Mouse (Mus musculus): ENCODE results near the gene Hsd17b2. TPM values are rescaled to one million over a fixed set of nuclear protein-coding genes. Genes with fewer than 3 reads are reported as not detected.

Gene Hsd17b2
- polyA plus RNA-seq (2014; fragmentation: Nextera tagmentation; extraction: Ambion mirVana) = not detected in 2 replicates

DNA sequence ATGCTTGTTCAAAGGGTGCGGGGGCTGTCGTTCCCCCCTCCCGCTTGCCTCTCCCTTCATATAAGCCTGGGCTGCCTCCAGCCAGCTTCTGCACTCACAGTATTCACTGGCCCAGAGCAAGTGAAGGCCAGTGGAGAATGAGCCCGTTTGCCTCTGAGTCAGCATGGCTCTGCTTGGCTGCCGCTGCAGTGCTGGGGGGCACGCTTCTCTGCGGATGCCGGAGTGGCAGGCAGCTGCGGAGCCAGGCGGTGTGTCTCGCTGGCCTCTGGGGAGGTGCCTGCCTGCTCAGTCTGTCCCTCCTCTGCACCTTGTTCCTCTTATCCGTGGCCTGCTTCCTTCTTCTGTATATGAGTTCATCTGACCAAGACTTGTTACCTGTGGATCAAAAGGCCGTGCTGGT, at the start of gene Hsd17b2:
TSS of gene Hsd17b2 (plus strand) at position 46 of the 400 bp plus-strand sequence.
- H3K9ac ChIP-seq (replicated peaks; ENCODE audit: low read length) = 0 out of 2 replicates have a peak within 1 kb of the TSS, but pooled peaks have one; percentile 18
- no peak within 1 kb of the TSS for H3K27ac ChIP-seq (replicated peaks; ENCODE audit: low read depth, low read length)
- no peaks in the 10 kb centered on the region for H3K9me3 ChIP-seq (ENCODE audit: control insufficient read depth, low read length)
- H3K4me3 ChIP-seq (replicated peaks; ENCODE audit: low read depth, low read length) = no peak within 1 kb of the TSS
- H3K27me3 ChIP-seq (ENCODE audit: control insufficient read depth, insufficient read depth, low read length) = no peaks in the 10 kb centered on the region
- H3K4me2 ChIP-seq (ENCODE audit: low read length) = no peak within 1 kb of the TSS
- no peaks in the 10 kb centered on the region for H3K4me1 ChIP-seq (ENCODE audit: control insufficient read depth, insufficient read depth, low read length)
- 53% methylated on average over 13 of the region's 13 CpGs for WGBS
- ATAC-seq (ENCODE audit: low FRiP score, low TSS enrichment) (no peak), DNase-seq (peak; percentile 47)
- H3K36me3 ChIP-seq (ENCODE audit: control insufficient read depth, insufficient read depth, low read length) = no peaks in the 10 kb centered on the region

DNA sequence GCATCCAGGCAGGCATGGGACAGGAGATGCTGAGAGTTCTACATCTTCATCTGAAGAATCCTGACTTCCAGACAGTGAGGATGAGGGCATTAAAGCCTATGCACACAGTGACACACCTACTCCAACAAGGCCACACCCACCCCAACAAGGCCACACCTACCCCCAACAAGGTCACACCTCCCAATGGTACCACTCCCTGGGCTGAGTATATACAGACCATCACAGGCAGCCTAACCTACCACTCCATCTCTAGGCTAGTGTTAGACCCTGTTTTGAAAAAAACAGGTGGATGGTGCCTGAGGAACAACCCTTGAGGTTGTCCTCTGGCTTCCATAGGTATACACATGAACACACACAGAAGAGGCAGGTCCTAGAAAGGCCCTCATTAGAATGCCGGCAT, 49.4 kb upstream of the Hsd17b2 start:
- WGBS = 93% methylated on average over 1 of the region's 1 CpGs
- H3K4me2 ChIP-seq (ENCODE audit: low read length) = no peak overlapping the region
- no peaks in the 10 kb centered on the region for H3K9me3 ChIP-seq (ENCODE audit: control insufficient read depth, low read length)
- no peak overlapping the region for H3K9ac ChIP-seq (replicated peaks; ENCODE audit: low read length)
- no peak for DNase-seq
- no peaks in the 10 kb centered on the region for H3K27me3 ChIP-seq (ENCODE audit: control insufficient read depth, insufficient read depth, low read length)
- ATAC-seq (ENCODE audit: low FRiP score, low TSS enrichment) = no peak
- H3K4me3 ChIP-seq (replicated peaks; ENCODE audit: low read depth, low read length) = no peak overlapping the region
- H3K27ac ChIP-seq (replicated peaks; ENCODE audit: low read depth, low read length) = no peak overlapping the region
- H3K4me1 ChIP-seq (ENCODE audit: control insufficient read depth, insufficient read depth, low read length) = no peaks in the 10 kb centered on the region
- H3K36me3 ChIP-seq (ENCODE audit: control insufficient read depth, insufficient read depth, low read length) = no peaks in the 10 kb centered on the region

DNA sequence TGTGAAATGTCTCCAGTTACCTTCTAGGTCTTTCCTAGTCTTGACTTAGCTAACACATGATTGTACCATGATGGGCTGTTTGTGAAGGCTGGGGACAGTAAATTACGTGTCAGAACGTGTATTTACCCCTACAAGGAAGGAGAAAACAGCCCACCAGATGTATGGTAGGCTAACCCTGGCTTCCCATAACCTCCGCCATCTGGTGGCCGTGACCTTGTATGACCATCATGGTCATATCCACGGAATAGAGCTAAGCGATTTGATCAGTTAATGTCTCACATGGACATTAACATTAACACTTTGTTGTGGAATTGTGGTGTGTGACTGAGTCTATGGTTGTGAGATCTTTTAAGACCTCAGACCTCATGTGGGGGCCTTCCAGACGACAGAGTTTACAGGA, 42.7 kb upstream of the Hsd17b2 start:
- DNase-seq (no peak), ATAC-seq (ENCODE audit: low FRiP score, low TSS enrichment) (no peak)
- Histone ChIP-seq H3K4me1 (ENCODE audit: control insufficient read depth, insufficient read depth, low read length) (peaks cover 12% of the 10 kb centered on the region; the same call in 1 of the 2 replicates), H3K27ac (replicated peaks; ENCODE audit: low read depth, low read length) (no peak overlapping the region), H3K9ac (replicated peaks; ENCODE audit: low read length) (no peak overlapping the region), H3K36me3 (ENCODE audit: control insufficient read depth, insufficient read depth, low read length) (no peaks in the 10 kb centered on the region), H3K9me3 (ENCODE audit: control insufficient read depth, low read length) (no peaks in the 10 kb centered on the region), H3K4me3 (replicated peaks; ENCODE audit: low read depth, low read length) (no peak overlapping the region), H3K4me2 (ENCODE audit: low read length) (no peak overlapping the region), H3K27me3 (ENCODE audit: control insufficient read depth, insufficient read depth, low read length) (no peaks in the 10 kb centered on the region)
- WGBS = 80% methylated on average over 7 of the region's 7 CpGs

DNA sequence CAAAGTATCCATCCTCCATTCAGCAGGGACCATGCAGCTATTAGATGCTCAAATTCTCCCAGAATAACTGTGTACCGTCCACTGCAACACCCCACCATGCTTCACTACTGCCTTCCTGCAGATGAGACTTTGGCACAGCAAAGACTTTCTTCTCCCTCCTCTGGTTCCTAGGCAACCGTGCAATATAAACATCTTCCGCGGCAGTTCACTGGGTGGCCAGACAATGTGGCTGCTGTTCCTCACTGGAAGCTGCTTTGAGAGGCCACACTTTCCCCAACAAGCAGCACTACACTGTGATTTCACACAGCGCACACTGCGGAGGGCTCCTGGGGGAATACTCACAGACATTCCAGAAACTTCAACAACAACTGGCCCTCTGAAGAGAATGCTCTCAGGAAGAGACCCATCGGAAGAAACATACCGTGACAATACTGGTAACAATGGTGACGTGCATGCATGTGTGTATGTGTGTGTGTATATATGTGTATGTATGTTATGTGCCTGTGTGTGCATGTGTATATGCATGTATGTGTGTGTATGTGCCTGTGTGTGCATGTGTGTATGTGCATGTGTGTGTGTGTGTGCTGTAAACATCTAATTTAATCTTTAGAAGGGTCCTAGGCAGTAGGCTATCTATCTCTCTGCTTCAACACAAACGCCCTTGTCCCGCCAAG, 41.2 kb upstream of the Hsd17b2 start:
- no peak overlapping the region for H3K27ac ChIP-seq (replicated peaks; ENCODE audit: low read depth, low read length)
- 31% methylated on average over 11 of the region's 11 CpGs for WGBS
- ATAC-seq (ENCODE audit: low FRiP score, low TSS enrichment) = no peak; the same call in 1 of the 2 replicates
- peaks cover 12% of the 10 kb centered on the region; the same call in 1 of the 2 replicates for H3K4me1 ChIP-seq (ENCODE audit: control insufficient read depth, insufficient read depth, low read length)
- no peaks in the 10 kb centered on the region for H3K27me3 ChIP-seq (ENCODE audit: control insufficient read depth, insufficient read depth, low read length)
- H3K4me2 ChIP-seq (ENCODE audit: low read length) = peak overlapping the region; percentile 22; the same call in 1 of the 2 replicates
- H3K9me3 ChIP-seq (ENCODE audit: control insufficient read depth, low read length) = no peaks in the 10 kb centered on the region
- H3K36me3 ChIP-seq (ENCODE audit: control insufficient read depth, insufficient read depth, low read length) = no peaks in the 10 kb centered on the region
- H3K9ac ChIP-seq (replicated peaks; ENCODE audit: low read length) = no peak overlapping the region
- H3K4me3 ChIP-seq (replicated peaks; ENCODE audit: low read depth, low read length) = no peak overlapping the region
- DNase-seq = peak; percentile 79

DNA sequence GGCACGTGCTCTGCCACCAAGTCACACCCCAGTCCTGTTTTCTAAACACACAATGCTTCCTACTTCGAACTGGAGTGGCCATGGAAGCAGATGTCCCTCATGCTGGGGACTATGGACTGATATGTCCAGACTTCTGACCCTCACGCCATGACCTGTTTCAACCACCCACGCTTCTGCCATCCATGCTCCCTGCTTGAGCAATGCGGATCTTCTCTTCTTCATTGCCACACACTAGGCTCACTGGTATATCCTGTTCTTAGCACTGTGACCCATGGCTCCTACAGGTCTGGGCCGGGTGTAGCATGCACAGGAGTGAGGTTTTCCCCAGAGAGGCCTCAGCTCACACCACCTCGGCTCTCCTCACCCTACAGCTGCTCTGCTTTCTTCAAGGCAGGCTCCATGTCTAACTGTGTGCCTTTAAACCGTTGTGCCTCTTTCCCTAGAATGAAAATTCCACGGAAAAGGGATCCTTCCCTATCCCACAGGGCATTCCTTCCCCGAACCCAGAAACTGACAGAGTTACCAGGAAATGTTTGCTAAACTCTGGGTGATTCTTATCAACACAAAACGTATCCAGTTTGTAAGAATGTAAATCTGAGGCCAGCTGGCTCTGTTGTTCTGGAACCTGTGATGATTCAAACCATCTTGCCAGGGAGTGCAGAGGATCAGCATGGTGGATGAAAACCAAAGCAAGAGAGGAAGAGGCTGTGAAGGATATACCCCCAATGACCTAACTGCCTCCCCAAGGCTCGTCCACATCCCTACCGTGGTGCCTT, 34.2 kb upstream of the Hsd17b2 start:
- 88% methylated on average over 13 of the region's 13 CpGs for WGBS
- no peak for DNase-seq

DNA sequence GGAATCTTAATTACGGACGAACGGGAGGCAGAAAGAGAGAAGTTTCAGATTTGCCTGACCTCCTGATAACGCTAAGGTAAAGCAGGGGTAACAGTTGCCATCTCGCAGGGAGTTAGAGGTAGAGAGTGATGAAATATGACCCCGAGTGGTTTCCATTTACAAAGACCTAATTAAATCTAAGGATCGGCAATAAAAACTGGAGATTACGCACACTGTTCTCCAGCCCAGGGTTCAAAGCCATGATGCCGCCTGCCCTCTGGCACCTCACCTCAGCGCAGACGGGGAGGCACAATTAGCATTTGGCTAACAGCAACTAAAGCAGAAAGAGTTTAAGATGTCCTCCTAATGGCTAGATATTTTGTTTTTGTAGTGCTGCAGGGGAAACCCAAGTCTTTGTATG, 31.2 kb upstream of the Hsd17b2 start:
- DNase-seq = no peak
- Histone ChIP-seq H3K4me1 (ENCODE audit: control insufficient read depth, insufficient read depth, low read length) (no peaks in the 10 kb centered on the region), H3K9ac (replicated peaks; ENCODE audit: low read length) (no peak overlapping the region), H3K27me3 (ENCODE audit: control insufficient read depth, insufficient read depth, low read length) (no peaks in the 10 kb centered on the region), H3K4me3 (replicated peaks; ENCODE audit: low read depth, low read length) (no peak overlapping the region), H3K36me3 (ENCODE audit: control insufficient read depth, insufficient read depth, low read length) (no peaks in the 10 kb centered on the region), H3K4me2 (ENCODE audit: low read length) (no peak overlapping the region), H3K27ac (replicated peaks; ENCODE audit: low read depth, low read length) (no peak overlapping the region), H3K9me3 (ENCODE audit: control insufficient read depth, low read length) (no peaks in the 10 kb centered on the region)
- 49% methylated on average over 11 of the region's 11 CpGs for WGBS
- ATAC-seq (ENCODE audit: low FRiP score, low TSS enrichment) = no peak

More for the DNA sequence above, 34.2 kb upstream of the Hsd17b2 start:
- Histone ChIP-seq H3K27me3 (ENCODE audit: control insufficient read depth, insufficient read depth, low read length) (no peaks in the 10 kb centered on the region), H3K4me2 (ENCODE audit: low read length) (no peak overlapping the region), H3K4me1 (ENCODE audit: control insufficient read depth, insufficient read depth, low read length) (no peaks in the 10 kb centered on the region), H3K9me3 (ENCODE audit: control insufficient read depth, low read length) (no peaks in the 10 kb centered on the region), H3K9ac (replicated peaks; ENCODE audit: low read length) (no peak overlapping the region), H3K27ac (replicated peaks; ENCODE audit: low read depth, low read length) (no peak overlapping the region), H3K4me3 (replicated peaks; ENCODE audit: low read depth, low read length) (no peak overlapping the region), H3K36me3 (ENCODE audit: control insufficient read depth, insufficient read depth, low read length) (no peaks in the 10 kb centered on the region)
- ATAC-seq (ENCODE audit: low FRiP score, low TSS enrichment) = no peak

DNA sequence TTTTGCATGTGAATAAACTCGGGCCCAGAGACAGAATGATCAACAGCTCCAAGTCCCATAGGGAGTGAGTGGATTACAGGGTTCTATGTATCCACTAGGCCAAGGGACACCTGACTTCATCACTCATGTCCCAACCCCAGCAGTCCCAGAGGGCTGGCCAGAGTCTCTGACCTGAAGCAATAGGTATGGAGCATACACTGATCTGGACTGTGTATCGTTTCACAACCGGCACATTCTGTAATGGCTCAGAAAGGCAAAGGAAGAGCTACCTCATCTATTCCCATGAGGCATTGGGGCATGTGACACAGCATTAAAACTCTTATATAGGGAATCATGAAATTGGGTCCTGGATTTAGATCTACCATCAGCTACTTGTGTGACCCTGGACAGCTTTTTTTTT, 29.1 kb upstream of the Hsd17b2 start:
- 85% methylated on average over 3 of the region's 3 CpGs for whole genome bisulfite sequencing
- ATAC-seq (ENCODE audit: low FRiP score, low TSS enrichment) = no peak
- H3K4me2 ChIP-seq (ENCODE audit: low read length) = no peak overlapping the region

DNA sequence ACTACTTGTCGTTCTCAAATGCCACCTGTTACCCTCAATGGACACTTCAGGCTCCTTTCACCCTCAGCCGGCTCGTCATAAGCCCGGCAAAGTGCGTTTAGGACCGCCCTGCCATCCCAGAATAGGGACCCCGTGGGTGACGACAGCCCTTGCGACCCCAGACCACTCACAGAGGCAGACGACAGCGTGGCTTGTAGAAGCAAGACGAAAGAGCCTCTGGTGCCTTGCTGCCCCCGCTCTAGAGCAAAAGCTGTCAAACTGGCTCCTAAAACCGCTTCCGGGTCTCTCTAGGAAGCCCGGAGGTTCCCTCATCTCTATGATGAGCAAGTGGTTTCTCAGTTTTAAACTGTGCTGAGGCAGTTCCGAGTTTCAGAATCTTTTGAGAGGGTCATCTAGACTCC, 28.3 kb upstream of the Hsd17b2 start, which contains the start of gene Sdr42e1:
TSS of gene Sdr42e1 (minus strand) at position 260 of the 401 bp plus-strand sequence.
- no peak within 1 kb of the TSS for H3K27ac ChIP-seq (replicated peaks; ENCODE audit: low read depth, low read length)
- no peaks in the 10 kb centered on the region for H3K36me3 ChIP-seq (ENCODE audit: control insufficient read depth, insufficient read depth, low read length)
- peak within 1 kb of the TSS; percentile 39 for H3K4me3 ChIP-seq (replicated peaks; ENCODE audit: low read depth, low read length)
- DNase-seq (peak; percentile 67), ATAC-seq (ENCODE audit: low FRiP score, low TSS enrichment) (no peak)
- no peaks in the 10 kb centered on the region for H3K27me3 ChIP-seq (ENCODE audit: control insufficient read depth, insufficient read depth, low read length)
- 17% methylated on average over 17 of the region's 17 CpGs for WGBS
- H3K4me1 ChIP-seq (ENCODE audit: control insufficient read depth, insufficient read depth, low read length) = no peaks in the 10 kb centered on the region
- no peaks in the 10 kb centered on the region for H3K9me3 ChIP-seq (ENCODE audit: control insufficient read depth, low read length)
- peak within 1 kb of the TSS; percentile 57 for H3K4me2 ChIP-seq (ENCODE audit: low read length)
- peak within 1 kb of the TSS; percentile 50 for H3K9ac ChIP-seq (replicated peaks; ENCODE audit: low read length)

More for the DNA sequence above, 29.1 kb upstream of the Hsd17b2 start:
- H3K9me3 ChIP-seq (ENCODE audit: control insufficient read depth, low read length) = no peaks in the 10 kb centered on the region
- H3K9ac ChIP-seq (replicated peaks; ENCODE audit: low read length) = no peak overlapping the region
- H3K36me3 ChIP-seq (ENCODE audit: control insufficient read depth, insufficient read depth, low read length) = no peaks in the 10 kb centered on the region
- no peak for DNase-seq
- no peak overlapping the region for H3K4me3 ChIP-seq (replicated peaks; ENCODE audit: low read depth, low read length)
- H3K27ac ChIP-seq (replicated peaks; ENCODE audit: low read depth, low read length) = no peak overlapping the region
- H3K27me3 ChIP-seq (ENCODE audit: control insufficient read depth, insufficient read depth, low read length) = no peaks in the 10 kb centered on the region
- no peaks in the 10 kb centered on the region for H3K4me1 ChIP-seq (ENCODE audit: control insufficient read depth, insufficient read depth, low read length)

Measured in midbrain, embryonic 14.5 days (tissue).